Mouse (Mus musculus): ENCODE results near the gene Mmp11. TPM values are rescaled to one million over a fixed set of nuclear protein-coding genes. Genes with fewer than 3 reads are reported as not detected.

Gene Mmp11
- total RNA-seq, 2 experiments from 2014 or later = 8.6 to 9.9 TPM

Other genes starting within 250 kb of the Mmp11 start
- 10 to 100 TPM; 26.0 to 33.6 TPM for gene Cabin1, start 172.2 kb downstream of the Mmp11 start, total RNA-seq (2021)
- 10 to 100 TPM; 29.6 to 49.2 TPM for gene Ddt, start 163.1 kb downstream of the Mmp11 start, total RNA-seq (2021)
- gene Gm20441, start 155.5 kb downstream of the Mmp11 start, total RNA-seq (2021) = not detected
- gene Gstt3, start 155.1 kb downstream of the Mmp11 start, total RNA-seq (2021) = 1 to 10 TPM; 1.9 to 3.0 TPM
- gene Gstt1, start 137.9 kb downstream of the Mmp11 start, total RNA-seq (2021) = 1 to 10 TPM; 5.9 to 7.9 TPM
- gene Gstt4, start 114.0 kb downstream of the Mmp11 start, total RNA-seq (2021) = not detected
- gene Gstt2, start 99.1 kb downstream of the Mmp11 start, total RNA-seq (2021) = 10 to 100 TPM; 10.1 to 12.7 TPM
- gene Mif, start 76.3 kb downstream of the Mmp11 start, total RNA-seq (2021) = 100 to 1,000 TPM; 321 to 324 TPM
- gene Derl3, start 43.1 kb downstream of the Mmp11 start, total RNA-seq (2021) = under 1 TPM in 1 of 2 experiments, not detected in 1; 0.48 TPM
- 10 to 100 TPM; 41.3 to 44.8 TPM for gene Smarcb1, start 14.9 kb downstream of the Mmp11 start, total RNA-seq (2021)
- 1,000 to 10,000 TPM; 1,157 to 1,242 TPM for gene Chchd10, start 3.4 kb downstream of the Mmp11 start, total RNA-seq (2021)
- gene Gm867, start 4.2 kb upstream of the Mmp11 start, total RNA-seq (2021) = not detected
- under 1 TPM in 1 of 2 experiments, not detected in 1; 0.53 TPM for gene Vpreb3, start 6.6 kb upstream of the Mmp11 start, total RNA-seq (2021)
- not detected for gene Gm5134, start 18.0 kb upstream of the Mmp11 start, total RNA-seq (2021)
- gene Zfp280b, start 96.2 kb upstream of the Mmp11 start, total RNA-seq (2021) = 1 to 10 TPM; 9.8 to 9.9 TPM
- not detected for gene Slc5a4b, start 174.5 kb upstream of the Mmp11 start, total RNA-seq (2021)
- gene Slc5a4a, start 211.0 kb upstream of the Mmp11 start, total RNA-seq (2021) = not detected